Mouse (Mus musculus) lung, adult 2 months (tissue): ENCODE results near the gene Bcl2a1d.
"Not testable (repeated sequence)": the region's sequence is repeated elsewhere in the genome, so short reads cannot be mapped to it uniquely, and the experiment has no call there.

Experiments
- CTCF ChIP-seq: fragments of 200-500 bp; IDR thresholded peaks from 2 replicates; pipeline ENCODE4 v1.5.1; 2011; ENCODE audit warnings: mild to moderate bottlenecking, low read length, control low read depth; ENCODE audit not compliant: insufficient read depth
- POLR2A ChIP-seq: fragments of 200-500 bp; IDR thresholded peaks from 2 replicates; pipeline ENCODE4 v1.6.1; 2011; ENCODE audit warnings: low read depth, mild to moderate bottlenecking, control low read depth, low read length, borderline replicate concordance; ENCODE audit errors: extremely low read depth

DNA sequence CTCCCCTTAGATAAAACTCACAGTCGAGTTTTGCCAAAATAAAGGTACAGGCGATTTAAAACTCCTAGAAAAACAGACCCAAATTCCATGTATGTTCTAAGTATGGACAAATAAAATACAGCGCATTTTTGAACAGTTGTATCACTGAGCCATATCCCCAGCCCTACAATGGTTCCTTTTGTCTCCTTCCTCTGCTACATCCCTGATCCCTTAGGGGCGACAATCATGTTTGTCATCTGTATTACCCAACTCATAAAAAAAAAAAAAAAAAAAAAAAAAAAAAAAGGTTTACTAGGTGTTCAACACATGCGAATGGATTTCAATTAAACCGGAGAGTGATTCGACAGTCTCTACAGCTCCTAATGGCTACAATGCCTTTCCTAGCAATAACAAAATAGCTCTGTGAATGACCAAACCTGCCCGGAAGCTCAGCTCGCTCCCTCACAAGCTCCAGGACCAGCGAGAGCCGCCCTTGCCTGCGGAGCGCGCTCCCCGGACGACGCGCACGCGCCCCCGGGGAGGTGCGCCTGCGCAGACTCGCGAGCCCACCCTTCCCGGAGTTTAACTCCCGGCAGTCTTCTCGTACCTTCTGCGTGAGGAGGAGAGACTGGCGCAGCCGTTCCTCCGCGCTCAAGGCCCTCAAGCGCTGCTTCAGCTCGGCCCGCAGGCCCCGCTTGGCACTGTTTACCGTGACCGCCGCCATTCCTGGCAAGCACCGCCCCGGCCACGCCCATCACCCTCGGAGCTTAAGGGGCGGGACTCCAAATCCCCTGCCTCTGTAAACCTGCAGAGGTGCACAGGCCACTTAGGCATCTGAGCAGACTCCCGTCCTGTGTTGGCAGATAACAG lies 12.4 kb downstream of the Bcl2a1d start:
- not testable (repeated sequence) for TF ChIP-seq POLR2A, CTCF
